Mouse (Mus musculus) kidney, embryonic 14.5 days (tissue): ENCODE measurements around the gene Snrnp25. TPM values are rescaled to one million over a fixed set of nuclear protein-coding genes. Genes with fewer than 3 reads are reported as not detected.

Source experiments
- ATAC-seq: fragments of 200-750 bp; cut with Nextera tagmentation; 2 replicates; pipeline ENCODE4 v1.8.0; 2017; ENCODE audit warnings: moderate number of reproducible peaks, mild to moderate bottlenecking, moderate TSS enrichment, moderate library complexity; ENCODE audit not compliant: low FRiP score, low TSS enrichment
- H3K27ac ChIP-seq: fragments of 300-500 bp; sonication (generic); 2 replicates; pipeline ENCODE4 v1.5.1; 2014; ENCODE audit warnings: low read depth, mild to moderate bottlenecking, low read length, moderate library complexity, mixed read lengths
- H3K27me3 ChIP-seq: fragments of 300-500 bp; sonication (generic); 2 replicates; pipeline ENCODE4 v1.6.1; 2014; ENCODE audit warnings: mild to moderate bottlenecking, low read length; ENCODE audit not compliant: control insufficient read depth, insufficient read depth
- H3K36me3 ChIP-seq: fragments of 300-500 bp; sonication (generic); 2 replicates; pipeline ENCODE4 v1.6.1; 2014; ENCODE audit warnings: low read length, mixed read lengths; ENCODE audit not compliant: control insufficient read depth, insufficient read depth
- H3K4me1 ChIP-seq: fragments of 300-500 bp; sonication (generic); 2 replicates; pipeline ENCODE4 v1.6.1; 2014; ENCODE audit warnings: low read length, mixed read lengths; ENCODE audit not compliant: control insufficient read depth, insufficient read depth
- H3K4me2 ChIP-seq: fragments of 300-500 bp; sonication (generic); replicated peaks from 2 replicates; pipeline ENCODE4 v1.6.1; 2014; ENCODE audit warnings: low read depth, mild to moderate bottlenecking, low read length
- H3K4me3 ChIP-seq: fragments of 300-500 bp; sonication (generic); 2 replicates; pipeline ENCODE4 v1.5.1; 2014; ENCODE audit warnings: mild to moderate bottlenecking, low read length
- H3K9ac ChIP-seq: fragments of 300-500 bp; sonication (generic); 2 replicates; pipeline ENCODE4 v1.6.1; 2014; ENCODE audit warnings: low read depth, mild to moderate bottlenecking, low read length, moderate library complexity
- H3K9me3 ChIP-seq: fragments of 300-500 bp; sonication (generic); 2 replicates; pipeline ENCODE4 v1.6.1; 2016; ENCODE audit warnings: low read length; ENCODE audit not compliant: control insufficient read depth
- WGBS: fragments of 180-500 bp; shearing (Covaris S2); extraction: QIAGEN DNeasy Blood & Tissue Kit; methylation state at CpG from one replicate; pipeline ENCODE4 v1.1.7; 2014; 5-methylcytosine and 5-hydroxymethylcytosine counted together
- polyA plus RNA-seq: library from polyadenylated mRNA; unstranded; fragments of >200 nt; fragmentation: Nextera tagmentation; extraction: Ambion mirVana; gene quantifications from 2 replicates; pipeline ENCODE4 v1.2.1, GENCODE M21; 2014

Gene Snrnp25
- polyA plus RNA-seq, 1 experiment from 2014 or later, result 71.7 TPM

DNA sequence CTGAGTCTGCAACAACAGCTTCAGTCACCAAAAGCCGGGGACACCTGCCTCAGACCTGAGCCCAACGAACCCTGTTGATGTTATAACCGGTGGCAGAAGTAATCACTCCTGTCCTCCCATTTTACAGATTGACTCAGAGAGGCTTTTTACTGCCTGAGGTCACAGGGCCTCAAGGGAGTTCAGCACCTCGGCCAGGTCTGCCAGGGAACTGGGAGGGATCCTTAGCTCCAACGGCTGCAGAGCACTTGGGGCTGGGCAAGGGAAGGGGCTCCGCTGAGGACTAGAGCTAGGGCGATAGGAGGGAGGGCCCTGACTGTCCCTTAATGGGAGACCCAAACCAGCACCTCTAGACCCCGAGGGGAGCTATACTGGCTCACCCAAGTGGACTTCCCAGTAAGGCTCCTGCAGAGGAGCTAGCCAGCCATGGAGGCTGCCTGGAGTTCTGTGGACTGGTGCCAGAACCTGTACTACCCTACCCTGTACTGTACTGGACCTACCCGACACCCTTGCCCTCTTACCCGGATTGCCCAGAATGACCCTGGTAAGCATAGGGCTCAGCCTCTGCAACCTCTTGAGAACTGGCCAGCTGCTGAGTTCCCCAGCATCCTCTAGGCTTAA lies 15.5 kb downstream of the Snrnp25 start:
- Histone ChIP-seq H3K4me2 (peak overlapping the region; percentile 93), H3K9ac (peak overlapping the region; percentile 95), H3K27ac (peak overlapping the region; percentile 94; the same call in 1 of the 2 replicates), H3K4me3 (peak overlapping the region; percentile 94), H3K27me3 (no peaks in the 10 kb centered on the region), H3K4me1 (peaks cover 41% of the 10 kb centered on the region), H3K36me3 (0 out of 2 replicates have a peak, but pooled peaks cover 3% of the 10 kb centered on the region), H3K9me3 (no peaks in the 10 kb centered on the region)
- ATAC-seq, result no peak; the same call in 1 of the 2 replicates
- 27% methylated on average over 10 of the region's 10 CpGs for WGBS

DNA sequence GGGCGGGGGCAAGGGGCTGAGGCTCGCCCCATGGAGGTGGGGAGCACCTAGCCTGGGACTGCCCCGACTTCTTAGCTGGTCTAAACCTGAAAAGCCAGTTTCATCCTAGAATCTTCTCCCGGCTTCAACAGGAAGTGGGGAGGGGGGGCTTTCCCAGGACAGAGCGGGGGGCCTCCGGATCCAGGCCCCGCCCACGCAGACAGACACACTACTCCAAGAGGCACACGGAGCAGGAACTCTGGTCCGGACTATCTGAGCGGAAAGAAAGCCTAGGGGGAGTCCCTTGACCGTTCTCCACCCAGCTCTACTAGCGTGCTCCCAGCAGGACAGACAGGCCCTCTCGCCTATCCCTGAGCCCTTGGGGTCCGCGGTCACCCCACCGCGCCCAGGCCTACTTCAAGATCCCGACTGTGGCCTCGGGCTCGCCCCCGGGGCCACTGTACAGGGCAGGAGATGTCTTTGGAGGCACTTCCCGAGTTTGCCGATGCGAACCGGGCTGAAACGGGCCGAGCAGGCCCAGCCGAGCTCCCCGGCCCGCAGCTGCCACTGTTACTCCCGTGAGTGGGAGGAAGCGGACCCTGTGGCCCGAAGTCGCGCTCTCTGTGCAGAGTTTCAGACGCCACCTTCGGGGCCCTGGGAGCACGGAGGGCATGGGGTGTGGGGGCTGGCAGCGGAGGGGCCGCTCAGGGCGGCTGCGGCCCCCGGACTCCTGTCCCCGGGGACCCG lies 16.2 kb downstream of the Snrnp25 start:
- H3K4me2 ChIP-seq, result peak overlapping the region; percentile 93
- peak; percentile 74 for ATAC-seq
- peak overlapping the region; percentile 95 for H3K9ac ChIP-seq
- peaks cover 45% of the 10 kb centered on the region for H3K4me1 ChIP-seq
- H3K4me3 ChIP-seq, result peak overlapping the region; percentile 94
- H3K9me3 ChIP-seq, result no peaks in the 10 kb centered on the region
- no peaks in the 10 kb centered on the region for H3K36me3 ChIP-seq
- peak overlapping the region; percentile 94 for H3K27ac ChIP-seq
- H3K27me3 ChIP-seq, result no peaks in the 10 kb centered on the region
- WGBS, result 1% methylated on average over 46 of the region's 46 CpGs

GRCm38 (mm10) chr11:32221951-32222409 lies 16.8 kb downstream of the Snrnp25 start, which contains the start of gene Rhbdf1:
Gene Rhbdf1, minus strand, starts transcription at chr11:32222300.
- Histone ChIP-seq H3K9me3 (no peaks in the 10 kb centered on the region), H3K36me3 (no peaks in the 10 kb centered on the region), H3K4me2 (peak within 1 kb of the TSS; percentile 93), H3K27me3 (no peaks in the 10 kb centered on the region), H3K4me1 (peaks cover 46% of the 10 kb centered on the region), H3K27ac (peak within 1 kb of the TSS; percentile 94), H3K4me3 (peak within 1 kb of the TSS; percentile 94), H3K9ac (peak within 1 kb of the TSS; percentile 95)
- ATAC-seq, result peak; percentile 50
- under 1% methylated on average over 51 of the region's 72 CpGs for WGBS

GRCm38 (mm10) chr11:32222570-32223194 lies 17.5 kb downstream of the Snrnp25 start:
- 8% methylated on average over 21 of the region's 21 CpGs for WGBS

DNA sequence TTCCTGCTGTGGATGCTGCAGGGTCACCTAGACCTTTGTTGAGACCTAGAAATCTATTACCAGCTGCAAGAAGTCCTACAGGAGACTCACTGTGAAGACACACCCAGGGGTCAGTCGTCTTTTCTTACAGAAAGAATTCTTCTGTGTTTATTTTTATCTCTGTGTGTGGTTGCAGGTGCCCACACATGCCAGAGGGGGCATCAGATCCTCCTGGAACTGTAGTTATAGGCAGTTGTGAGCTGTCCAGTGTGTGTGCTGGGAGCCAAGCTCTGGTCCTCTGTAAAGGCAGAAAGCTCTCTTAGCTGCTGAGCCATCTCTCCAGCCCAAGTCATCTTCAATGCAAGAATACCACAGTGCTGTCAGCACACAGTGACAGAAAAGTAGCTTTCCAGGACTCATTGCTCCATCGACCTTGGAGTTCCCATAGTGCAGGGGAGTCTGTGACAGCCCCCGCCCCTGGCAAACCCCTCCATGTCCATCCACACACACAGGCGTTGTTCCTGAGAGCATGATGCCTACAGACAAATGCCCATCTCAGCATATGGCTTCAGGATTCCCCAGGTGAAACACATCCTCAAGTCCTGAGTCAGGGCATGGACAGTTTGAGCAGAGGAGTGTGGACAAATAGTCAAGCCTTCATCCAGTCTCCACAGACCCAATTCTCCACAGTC lies 18.2 kb downstream of the Snrnp25 start:
- H3K4me1 ChIP-seq, result peaks cover 52% of the 10 kb centered on the region
- no peaks in the 10 kb centered on the region for H3K9me3 ChIP-seq
- H3K36me3 ChIP-seq, result 0 out of 2 replicates have a peak, but pooled peaks cover 3% of the 10 kb centered on the region
- ATAC-seq, result no peak
- H3K9ac ChIP-seq, result no peak overlapping the region
- 69% methylated on average over 4 of the region's 4 CpGs for WGBS
- H3K27me3 ChIP-seq, result no peaks in the 10 kb centered on the region
- no peak overlapping the region for H3K27ac ChIP-seq
- H3K4me2 ChIP-seq, result no peak overlapping the region; the same call in 1 of the 2 replicates
- H3K4me3 ChIP-seq, result no peak overlapping the region

More at GRCm38 (mm10) chr11:32222570-32223194, 17.5 kb downstream of the Snrnp25 start:
- ATAC-seq, result no peak
- H3K27ac ChIP-seq, result peak overlapping the region; percentile 94; the same call in 1 of the 2 replicates
- no peaks in the 10 kb centered on the region for H3K9me3 ChIP-seq
- H3K27me3 ChIP-seq, result no peaks in the 10 kb centered on the region
- peak overlapping the region; percentile 93 for H3K4me2 ChIP-seq
- peaks cover 52% of the 10 kb centered on the region for H3K4me1 ChIP-seq
- H3K36me3 ChIP-seq, result no peaks in the 10 kb centered on the region
- peak overlapping the region; percentile 95; the same call in 1 of the 2 replicates for H3K9ac ChIP-seq
- peak overlapping the region; percentile 94 for H3K4me3 ChIP-seq

DNA sequence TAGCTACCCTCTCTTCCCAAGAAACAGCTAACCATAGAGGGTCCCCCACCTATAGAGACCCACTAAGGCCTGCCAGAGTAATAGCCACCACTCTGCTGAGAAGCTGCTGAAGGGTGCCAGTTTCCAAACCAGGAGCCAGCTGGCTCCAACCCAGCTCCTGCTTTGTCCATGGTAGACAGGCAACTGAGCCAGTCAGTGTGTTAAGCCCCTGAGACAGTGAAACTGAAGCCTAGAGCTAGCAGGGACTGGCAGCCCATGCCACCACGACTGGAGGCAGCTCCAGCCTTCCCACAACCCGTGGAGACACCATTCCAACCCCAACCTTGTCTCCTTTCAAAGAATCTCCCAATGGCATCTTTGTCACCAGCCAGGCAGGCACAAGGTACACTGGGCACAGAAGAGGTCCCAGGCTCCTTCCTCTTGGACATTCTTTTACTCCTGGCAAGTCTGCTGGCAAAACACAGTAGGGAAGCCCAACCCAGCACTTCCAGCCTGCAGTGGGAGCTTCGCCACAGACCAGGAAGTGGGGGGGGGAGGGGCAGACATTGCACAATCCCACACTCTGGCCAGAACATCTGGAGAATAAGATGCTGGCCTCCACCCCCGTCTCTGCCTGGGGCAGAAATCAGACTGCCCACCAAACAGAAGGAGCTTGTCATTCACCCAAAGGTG lies 19.4 kb downstream of the Snrnp25 start:
- Histone ChIP-seq H3K9me3 (no peaks in the 10 kb centered on the region), H3K4me2 (no peak overlapping the region), H3K27me3 (no peaks in the 10 kb centered on the region), H3K9ac (no peak overlapping the region), H3K36me3 (0 out of 2 replicates have a peak, but pooled peaks cover 7% of the 10 kb centered on the region), H3K27ac (peak overlapping the region; percentile 85), H3K4me3 (no peak overlapping the region), H3K4me1 (peaks cover 52% of the 10 kb centered on the region)
- WGBS, result 25% methylated on average over 4 of the region's 4 CpGs
- ATAC-seq, result no peak

- no peak for ATAC-seq
- no peak overlapping the region for H3K4me3 ChIP-seq
- no peaks in the 10 kb centered on the region for H3K27me3 ChIP-seq
- peak overlapping the region; percentile 85 for H3K27ac ChIP-seq
- peaks cover 45% of the 10 kb centered on the region for H3K4me1 ChIP-seq
- H3K36me3 ChIP-seq, result peaks cover 12% of the 10 kb centered on the region
- 50% methylated on average over 7 of the region's 7 CpGs for WGBS
- no peak overlapping the region for H3K4me2 ChIP-seq
- H3K9me3 ChIP-seq, result no peaks in the 10 kb centered on the region
- H3K9ac ChIP-seq, result no peak overlapping the region
These were observed 20.2 kb downstream of the Snrnp25 start for GRCm38 (mm10) chr11:32225222-32226104.
